Mouse (Mus musculus) left cerebral cortex, postnatal 14 days (tissue): ENCODE measurements around the gene Epop. TPM values are rescaled to one million over a fixed set of nuclear protein-coding genes. Genes with fewer than 3 reads are reported as not detected.

Experiments
- DNase-seq, 2 experiments: peaks; one replicate each; pipeline ENCODE4 v3.0.0; 2021 to 2022; ENCODE audit warnings: low spot score in 2 of 2, mixed read lengths in 1 of 2
- intact Hi-C: fragments of 180-260 bp; cut with DNase I; formaldehyde crosslinking; loops from one replicate; pipeline ENCODE4 v1.15.1; 2025
- long read RNA-seq, 2 experiments: library from polyadenylated mRNA; stranded (forward); transcript quantifications; one replicate each; pipeline ENCODE4 v2.0.0; 2021
- total RNA-seq, 2 experiments: library from RNA; stranded (reverse); gene quantifications; 2 replicates each; pipeline ENCODE4 v1.2.3; 2021

The Epop gene
- 10 to 100 TPM; 34.7 to 37.7 TPM for total RNA-seq
- long read RNA-seq, experiment 1, transcript Epop-201 (1 exons, 2,314 nt) = major isoform, 67 of 69 reads
- long read RNA-seq, experiment 1, partial matches to known transcripts = 0 of 69 reads
- long read RNA-seq, experiment 1, other reads (novel, unspliced or antisense) = 2 of 69 reads
- long read RNA-seq, experiment 2, transcript Epop-201 (1 exons, 2,314 nt) = major isoform, 78 of 80 reads
- long read RNA-seq, experiment 2, partial matches to known transcripts = 0 of 80 reads
- long read RNA-seq, experiment 2, other reads (novel, unspliced or antisense) = 2 of 80 reads

DNA sequence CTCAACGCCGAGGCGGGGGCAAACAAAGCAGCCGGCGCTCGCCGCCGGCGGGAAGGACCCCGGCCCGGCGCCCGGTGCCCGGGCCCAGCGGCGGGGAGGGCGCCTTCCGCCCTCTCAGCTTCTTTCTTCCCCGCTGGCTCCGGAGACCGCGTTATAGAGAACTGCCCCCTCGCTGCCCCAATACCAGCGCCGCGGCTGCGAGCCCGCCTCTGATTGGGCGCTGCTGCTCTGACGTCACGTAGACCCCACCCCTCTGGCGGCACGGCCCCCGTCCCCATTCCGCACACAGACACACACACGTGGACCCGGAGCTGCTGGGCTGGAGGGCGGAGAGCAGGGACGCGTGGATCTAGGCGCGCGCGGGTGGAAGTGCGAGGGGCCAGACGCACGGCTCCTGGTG lies at the start of gene Epop:
TSS of gene Epop (minus strand) at position 127 of the 400 bp plus-strand sequence.
- intact Hi-C loops = loop anchor here (5.0 kb wide), 1 partner anchor 142 kb away; no protein-coding TSS in a partner anchor
- DNase-seq = peak; percentile 92 to 94

DNA sequence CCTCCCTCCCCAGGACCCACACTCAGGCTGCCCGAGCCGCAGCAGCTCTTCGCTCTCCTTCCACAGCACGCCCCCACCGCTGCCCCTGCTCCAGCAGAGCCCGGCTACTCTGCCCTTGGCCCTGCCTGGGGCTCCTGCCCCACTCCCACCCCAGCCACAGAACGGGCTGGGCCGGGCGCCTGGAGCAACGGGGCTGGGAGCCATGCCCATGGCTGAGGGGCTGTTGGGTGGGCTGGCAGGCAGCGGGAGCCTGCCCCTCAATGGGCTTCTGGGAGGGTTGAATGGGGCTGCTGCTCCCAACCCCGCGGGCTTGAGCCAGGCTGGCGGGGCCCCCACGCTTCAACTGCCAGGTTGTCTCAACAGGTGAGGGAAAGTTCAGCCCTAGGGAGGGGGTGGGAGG lies 48.8 kb upstream of the Epop start:
- intact Hi-C loops = no loop called here
- DNase-seq = no peak

DNA sequence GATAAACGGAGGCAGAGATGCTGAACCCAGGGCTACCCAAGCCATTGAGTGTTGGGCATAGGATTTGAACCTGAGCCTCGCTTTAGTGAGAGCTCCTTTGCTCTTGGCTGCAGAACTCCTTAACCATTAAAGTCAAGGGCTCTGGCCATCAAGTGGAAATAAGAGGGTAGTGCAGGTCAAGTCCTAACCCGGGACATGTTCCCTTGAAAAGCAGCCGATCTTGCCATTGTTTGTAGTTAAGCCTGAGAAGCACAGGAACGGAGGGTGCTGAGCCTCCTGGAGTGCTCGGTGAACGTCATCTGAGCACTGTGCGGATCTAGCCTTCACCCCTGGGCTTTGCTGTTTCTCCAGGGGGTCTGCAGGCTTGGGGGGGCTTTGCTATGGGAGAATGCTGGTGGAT lies 48.3 kb upstream of the Epop start:
- intact Hi-C loops = no loop called here
- no peak for DNase-seq

DNA sequence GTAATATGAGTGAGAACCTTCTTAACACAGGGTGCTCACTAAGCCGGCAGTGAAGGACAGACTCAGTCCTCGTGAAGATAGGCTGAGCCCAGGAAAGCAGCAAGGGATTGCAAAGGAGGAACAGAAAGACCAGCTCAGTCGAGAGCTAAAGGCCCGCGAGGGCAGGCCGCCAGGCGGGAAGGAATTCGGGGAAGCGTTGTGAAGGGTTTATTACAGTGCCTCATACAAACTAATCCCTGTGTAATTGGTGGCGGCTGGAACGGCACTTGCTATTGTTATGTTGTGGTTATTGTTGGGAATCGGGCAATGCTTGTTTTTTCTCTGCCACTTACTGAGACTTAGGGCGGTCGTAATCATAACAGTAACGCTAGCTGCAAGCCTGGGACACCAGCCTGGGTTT lies 47.9 kb upstream of the Epop start:
- intact Hi-C loops = no loop called here

DNA sequence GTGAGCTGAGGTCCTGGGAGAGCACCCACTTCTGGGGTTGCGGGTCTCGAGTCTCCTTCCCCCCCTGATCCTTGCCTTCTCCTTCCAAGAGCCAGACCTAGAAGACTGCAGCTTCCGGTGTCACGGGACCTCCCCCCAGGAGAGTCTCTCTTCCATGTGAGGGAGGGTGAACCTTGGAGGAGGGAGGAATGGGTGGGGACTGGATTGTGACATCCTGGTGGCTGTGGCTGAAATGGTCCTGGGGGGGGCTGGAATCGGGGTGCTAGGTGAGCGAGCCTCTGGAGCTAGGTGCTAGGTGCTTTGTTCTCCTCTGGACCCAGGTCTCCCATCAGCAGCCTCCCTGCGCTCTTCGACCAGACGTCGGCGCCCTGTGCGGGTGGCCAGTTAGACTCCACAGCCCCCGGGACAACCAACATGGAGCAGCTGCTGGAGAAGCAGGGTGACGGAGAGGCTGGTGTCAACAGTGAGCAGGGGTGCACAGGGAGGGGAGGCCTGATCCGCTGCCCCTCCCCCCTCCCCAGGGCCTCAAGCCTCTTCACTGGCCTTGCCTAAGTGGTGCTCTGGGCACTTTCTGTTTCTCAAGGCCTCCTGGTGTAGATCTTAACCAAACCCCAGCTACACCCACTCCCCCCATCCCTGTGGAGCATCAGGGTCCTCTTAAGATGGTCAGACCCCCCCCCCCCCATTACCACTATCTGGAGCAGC lies 46.7 kb upstream of the Epop start:
- intact Hi-C loops = no loop called here
- DNase-seq = no peak

More for the DNA sequence above, 47.9 kb upstream of the Epop start:
- DNase-seq = no peak

DNA sequence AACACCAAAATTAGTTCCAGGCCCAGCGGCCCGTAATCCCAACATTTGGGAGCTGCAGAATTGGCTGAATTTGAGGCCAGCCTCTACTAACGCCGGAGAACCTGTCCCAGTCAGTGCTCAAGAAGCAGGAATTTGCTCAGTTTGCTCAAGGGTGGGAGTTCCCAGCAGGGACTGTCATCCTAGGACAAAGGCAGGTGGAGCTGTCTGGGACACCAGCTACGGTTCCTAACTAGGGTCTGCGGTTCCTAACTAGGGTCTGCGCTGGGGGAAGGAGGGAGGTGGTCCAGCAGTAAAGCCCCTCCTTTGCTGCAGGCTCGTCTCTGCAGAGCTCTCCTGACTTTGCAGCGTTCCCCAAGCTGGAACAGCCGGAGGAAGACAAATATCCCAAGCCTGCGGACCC lies 43.6 kb upstream of the Epop start:
- intact Hi-C loops = no loop called here
- no peak for DNase-seq

DNA sequence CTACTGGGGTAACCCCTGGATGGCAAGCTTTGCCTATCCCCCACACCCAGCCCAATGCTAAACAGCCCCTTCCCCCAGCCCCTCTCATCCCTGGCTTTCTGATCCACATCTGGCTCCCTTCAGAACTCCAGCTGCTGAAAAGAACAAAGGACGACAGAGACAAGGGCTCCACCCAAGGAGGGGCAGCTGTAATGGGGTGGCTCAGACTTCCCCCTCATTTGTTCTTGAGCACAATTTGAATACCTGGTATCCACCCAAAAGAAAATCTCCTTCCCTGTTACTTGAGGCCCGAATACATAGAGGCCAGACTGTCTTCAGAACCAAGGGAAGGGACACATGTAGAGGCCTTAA lies 41.6 kb upstream of the Epop start:
- no peak for DNase-seq
- intact Hi-C loops = no loop called here

DNA sequence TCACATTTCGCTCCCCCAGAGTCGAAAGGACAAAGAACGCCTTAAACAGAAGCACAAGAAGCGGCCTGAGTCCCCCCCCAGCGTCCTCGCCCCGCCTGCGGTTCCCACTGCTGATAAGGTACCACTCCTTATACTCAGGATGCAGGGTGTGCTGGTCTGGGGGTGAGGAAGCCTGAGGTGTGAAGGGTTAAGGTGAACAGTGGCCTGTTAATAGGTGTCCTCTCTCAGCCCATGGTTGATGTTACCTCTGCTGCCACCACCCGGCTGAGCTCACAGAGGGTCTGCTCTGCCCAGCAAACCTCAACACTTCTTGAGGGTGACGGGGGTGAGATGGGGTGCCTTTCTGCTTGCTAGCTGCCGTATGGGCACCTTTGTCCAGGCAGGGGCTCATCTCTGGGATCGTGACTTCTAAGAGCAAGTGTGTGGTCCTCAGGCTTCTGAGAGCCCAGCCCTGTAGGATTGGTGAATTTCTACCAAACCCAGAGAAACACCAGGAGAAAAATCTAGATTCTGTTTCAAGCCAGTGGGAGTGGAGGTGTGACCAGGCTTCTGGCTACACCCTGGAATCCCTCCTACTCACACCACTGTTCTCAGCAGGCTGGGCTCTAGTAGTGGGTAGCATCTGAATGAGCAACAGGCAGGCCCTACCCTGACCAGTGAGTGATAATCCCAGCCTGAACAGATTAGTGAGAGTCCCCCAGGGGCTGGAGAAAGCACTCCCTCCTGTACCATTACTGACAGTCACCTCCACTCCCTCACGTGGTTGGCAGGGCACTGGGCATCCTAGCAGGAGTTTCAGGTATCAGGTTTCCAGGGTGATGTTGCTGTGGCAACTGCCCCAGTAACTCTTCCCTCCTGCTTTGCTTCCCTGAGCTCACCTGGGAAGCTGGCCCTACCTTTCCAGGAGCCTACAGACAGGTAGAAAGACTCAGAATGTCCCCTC lies 41.0 kb upstream of the Epop start:
- DNase-seq = peak in 1 of 2 experiments; percentile 50
- intact Hi-C loops = no loop called here

DNA sequence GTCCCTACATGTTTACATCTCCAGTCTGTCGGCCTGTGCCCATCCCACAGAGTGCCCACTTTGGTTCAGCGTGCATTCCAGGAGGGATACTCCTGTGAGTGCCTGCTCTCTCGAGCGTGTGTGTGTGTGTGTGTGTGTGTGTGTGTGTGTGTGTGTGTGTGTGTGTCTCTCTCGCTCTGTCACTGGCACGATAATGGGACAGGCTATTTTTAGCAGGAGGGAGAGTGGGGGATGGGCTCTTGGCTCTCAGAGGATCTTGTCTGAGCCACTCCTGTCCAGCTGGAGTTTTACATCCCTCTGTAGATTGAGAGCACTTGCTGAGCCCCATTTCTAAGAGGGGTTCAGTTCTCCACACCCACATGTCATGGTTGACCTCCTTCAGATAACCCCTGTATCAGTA lies 40.3 kb upstream of the Epop start:
- intact Hi-C loops = no loop called here
- peak; percentile 60 to 90 for DNase-seq

DNA sequence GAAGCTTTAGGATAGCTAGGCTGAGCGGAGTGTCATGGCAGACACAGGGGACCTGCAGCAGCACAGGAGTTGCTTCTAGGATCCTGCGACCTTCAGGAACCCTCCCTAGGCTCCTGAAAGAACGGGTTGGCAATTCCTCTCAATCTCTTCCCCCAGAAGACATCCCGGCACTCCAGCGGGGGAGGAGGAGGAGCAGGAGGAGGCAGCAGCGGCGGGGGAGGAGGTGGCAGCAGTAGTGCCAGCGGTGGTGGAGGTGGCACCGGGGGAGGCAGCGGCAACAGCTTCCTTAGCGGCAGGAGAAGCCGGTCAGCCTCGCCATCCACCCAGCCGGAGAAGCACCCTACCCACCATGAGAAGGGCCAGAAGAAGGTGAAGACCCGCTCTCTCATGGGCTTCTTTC lies 39.8 kb upstream of the Epop start:
- intact Hi-C loops = no loop called here
- DNase-seq = no peak

DNA sequence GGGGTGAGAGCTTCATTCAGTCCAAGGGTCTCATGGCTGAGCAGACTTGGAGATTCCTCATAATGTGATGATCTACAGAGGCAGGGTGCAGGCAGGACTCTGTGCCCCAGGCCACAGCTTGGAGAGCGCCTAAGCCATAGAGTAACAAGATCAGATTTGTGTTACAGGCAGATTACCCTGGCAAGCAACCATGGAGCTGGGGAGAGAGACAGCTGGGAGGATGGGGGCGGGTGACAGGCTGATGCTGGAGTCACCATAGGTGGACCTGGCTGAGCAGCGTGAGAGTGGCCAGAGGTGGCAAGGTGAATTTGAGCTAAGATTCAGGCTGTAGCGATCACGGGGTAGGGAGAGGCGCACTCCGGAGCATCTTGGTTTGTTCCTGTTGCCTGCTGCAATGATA lies 38.7 kb upstream of the Epop start:
- intact Hi-C loops = no loop called here
- DNase-seq = no peak

DNA sequence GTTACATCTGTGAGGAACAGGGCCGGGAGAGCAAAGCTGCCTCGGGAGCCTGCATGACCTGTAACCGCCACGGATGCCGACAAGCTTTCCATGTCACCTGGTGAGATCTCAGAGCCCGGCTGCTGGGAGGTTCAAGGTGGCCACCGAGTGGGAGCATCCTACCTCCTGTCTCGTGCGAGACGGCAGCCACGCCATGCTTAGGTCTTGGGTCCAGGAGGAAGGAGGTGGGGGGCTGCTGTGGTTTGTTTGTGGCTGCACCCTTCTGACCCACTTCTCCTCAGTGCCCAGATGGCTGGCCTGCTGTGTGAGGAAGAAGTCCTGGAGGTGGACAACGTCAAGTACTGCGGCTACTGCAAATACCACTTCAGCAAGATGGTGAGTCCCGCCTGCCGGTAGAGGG lies 37.3 kb upstream of the Epop start:
- DNase-seq = no peak
- intact Hi-C loops = no loop called here

DNA sequence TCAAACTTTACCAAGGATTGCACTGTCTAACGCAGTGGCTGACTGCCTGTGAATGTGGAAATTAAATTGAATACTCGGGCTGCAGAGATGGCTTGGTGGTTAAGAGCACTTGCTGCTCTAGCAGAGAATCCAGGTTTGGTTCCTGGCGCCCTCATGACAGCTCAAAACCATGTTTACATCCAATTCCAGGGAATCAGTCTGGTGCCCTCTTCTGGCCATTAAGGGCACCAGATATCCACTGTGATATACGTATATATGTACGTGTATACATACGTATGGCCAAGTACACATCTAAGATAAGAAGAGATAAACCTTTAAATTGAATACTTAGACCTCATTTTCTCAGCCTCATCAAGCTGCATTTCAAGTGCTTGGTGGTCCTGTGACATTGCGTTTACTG lies 36.7 kb upstream of the Epop start:
- DNase-seq = no peak
- intact Hi-C loops = no loop called here

DNA sequence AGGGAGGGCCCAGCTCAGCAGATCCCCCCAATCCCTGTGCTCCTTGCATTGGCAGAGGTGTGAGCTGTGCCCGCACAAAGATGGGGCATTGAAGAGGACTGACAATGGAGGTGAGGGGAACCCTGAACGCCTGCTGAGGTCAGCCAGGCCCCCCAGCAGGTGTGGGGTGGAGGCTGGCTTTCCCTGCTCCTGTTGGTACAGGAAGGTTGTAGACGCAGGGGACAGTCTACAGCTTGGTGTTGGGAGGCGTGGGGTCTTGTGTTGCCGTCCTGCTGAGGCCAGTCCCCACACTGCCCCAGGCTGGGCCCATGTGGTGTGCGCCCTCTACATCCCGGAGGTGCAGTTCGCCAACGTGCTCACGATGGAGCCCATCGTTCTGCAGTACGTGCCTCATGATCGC lies 35.9 kb upstream of the Epop start:
- intact Hi-C loops = no loop called here
- DNase-seq = no peak

DNA sequence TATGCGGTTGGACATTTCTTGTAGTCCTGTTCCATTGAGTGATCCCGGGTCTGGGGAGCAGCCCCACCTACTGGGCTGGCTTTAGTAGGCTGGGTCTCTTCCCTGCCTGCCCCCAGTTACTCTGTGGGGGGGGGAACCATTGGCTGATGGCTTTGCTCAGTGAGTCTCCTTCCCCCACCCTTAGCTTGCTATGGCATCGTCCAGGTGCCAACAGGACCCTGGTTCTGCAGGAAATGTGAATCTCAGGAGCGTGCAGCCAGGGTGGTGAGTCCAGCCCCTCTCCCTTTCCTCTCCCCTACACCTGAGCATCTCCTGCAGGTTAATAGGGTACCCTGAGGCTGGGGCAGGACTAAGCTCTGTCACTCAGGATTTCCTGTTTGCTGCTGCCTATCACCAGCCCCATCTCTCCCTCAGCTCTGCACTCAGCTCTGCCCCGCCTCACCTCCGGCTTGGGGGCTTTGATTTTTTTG lies 35.3 kb upstream of the Epop start:
- intact Hi-C loops = no loop called here
- DNase-seq = no peak

DNA sequence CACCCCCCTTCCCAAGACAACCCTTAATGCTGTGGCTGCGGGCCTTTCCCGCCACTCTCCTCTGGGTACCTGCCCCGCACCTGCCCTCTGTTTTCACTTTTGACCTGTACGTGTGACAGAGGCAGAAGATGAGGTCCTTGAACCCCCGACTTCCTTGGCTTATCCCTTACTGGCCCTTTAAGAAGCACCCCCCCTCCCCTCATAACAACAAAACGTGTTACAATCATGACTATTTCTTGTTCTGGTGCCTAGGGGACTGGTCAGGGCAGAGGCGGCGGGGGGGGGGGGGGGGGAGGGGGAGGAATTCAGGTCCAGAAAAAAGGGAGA lies 34.8 kb upstream of the Epop start:
- DNase-seq = no peak
- intact Hi-C loops = no loop called here

DNA sequence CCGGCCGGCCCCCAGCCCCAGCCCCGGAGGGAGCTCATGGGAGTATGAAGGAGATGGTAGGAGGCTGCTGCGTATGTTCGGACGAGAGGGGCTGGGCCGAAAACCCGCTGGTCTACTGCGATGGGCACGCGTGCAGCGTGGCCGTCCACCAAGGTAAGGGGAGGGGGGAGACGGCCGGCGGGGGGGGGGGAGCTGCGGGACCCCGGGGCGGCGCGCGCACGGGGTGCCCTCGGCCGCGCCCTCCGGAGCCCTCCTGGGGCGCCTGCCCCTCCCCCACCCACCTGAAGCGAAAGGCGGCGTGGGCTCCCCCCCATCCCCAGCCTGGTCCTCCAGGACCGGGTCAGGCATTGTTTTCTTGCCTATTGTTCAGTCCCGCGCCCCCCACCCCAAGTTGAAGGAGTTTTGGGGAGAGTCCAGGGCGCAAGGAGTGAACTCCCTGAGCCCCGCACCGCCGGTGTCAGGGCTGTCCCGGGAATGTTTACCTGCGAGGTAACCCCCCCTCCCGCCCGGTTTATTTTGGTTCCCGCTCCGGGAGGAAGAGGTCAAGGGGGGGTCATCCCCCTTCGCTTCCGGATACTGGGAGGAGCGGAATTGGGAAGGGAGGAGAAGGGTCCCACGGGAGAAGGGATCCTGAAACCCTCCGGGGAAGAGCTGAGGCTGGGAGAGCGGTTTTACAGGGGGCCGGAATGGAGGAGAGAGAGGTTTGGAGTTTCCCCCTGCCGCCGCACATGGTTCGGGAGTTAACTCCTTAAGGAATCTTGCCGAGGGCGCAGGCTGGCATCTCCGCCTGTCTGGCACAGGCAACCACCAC lies 34.2 kb upstream of the Epop start:
- no peak for DNase-seq
- intact Hi-C loops = no loop called here

DNA sequence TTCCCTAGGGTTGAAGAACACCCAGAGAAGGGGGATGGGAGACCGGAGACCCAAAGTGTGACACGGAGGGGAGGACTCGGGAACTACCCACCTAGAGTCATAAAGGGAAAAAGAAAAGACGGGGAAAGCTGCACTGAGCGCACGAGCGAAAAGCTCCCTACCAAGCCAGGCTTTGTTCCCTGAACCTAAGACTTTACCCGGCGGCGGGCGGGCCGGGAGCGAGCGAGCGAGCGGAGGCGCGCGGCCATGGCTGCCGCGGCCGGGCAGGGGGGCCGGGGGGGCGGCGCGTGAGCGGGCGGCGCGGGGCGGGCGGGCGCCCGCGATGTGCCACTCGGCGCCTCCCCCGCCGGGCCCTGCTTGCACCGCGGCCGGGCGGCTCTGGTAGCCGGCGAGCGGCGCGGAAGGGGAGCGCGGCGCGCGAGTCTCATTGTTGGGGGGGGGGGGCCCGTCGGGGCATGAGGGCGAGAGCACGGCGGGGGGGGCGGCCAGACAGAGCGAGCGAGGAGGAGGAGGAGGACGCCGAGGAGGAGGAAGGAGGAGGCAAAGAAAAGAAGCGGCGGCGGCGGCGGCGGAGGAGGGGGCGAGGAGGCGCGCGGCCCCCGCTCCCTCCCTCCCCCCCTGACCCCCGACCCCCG lies 33.5 kb upstream of the Epop start, which contains the start of gene Mllt6:
TSS of gene Mllt6 (plus strand) at position 522 of the 635 bp plus-strand sequence.
- intact Hi-C loops = no loop called here
- DNase-seq = peak; percentile 65 to 80
